Mouse (Mus musculus) thymus, adult 2 months (tissue): ENCODE measurements at regions not wholly inside any gene's neighbourhood (a gene's known extent, or its start where the extent isn't known, plus 50 kb on each side); places are given as distances from the start of the nearest gene placed in this dataset.

ENCODE experiments used
- CTCF ChIP-seq: fragments of 200-500 bp; IDR thresholded peaks from 2 replicates; pipeline ENCODE4 v1.5.1; 2012; ENCODE audit warnings: mild to moderate bottlenecking, control low read depth, low read length, moderate library complexity, borderline replicate concordance; ENCODE audit not compliant: control insufficient read depth, poor library complexity, insufficient read depth; ENCODE audit errors: extremely low read depth
- POLR2A ChIP-seq: fragments of 200-500 bp; IDR thresholded peaks from 2 replicates; pipeline ENCODE4 v1.6.1; 2012; ENCODE audit warnings: mild to moderate bottlenecking, low read length, control low read depth, moderate library complexity; ENCODE audit not compliant: control insufficient read depth, poor library complexity, insufficient read depth; ENCODE audit errors: extremely low read depth

DNA sequence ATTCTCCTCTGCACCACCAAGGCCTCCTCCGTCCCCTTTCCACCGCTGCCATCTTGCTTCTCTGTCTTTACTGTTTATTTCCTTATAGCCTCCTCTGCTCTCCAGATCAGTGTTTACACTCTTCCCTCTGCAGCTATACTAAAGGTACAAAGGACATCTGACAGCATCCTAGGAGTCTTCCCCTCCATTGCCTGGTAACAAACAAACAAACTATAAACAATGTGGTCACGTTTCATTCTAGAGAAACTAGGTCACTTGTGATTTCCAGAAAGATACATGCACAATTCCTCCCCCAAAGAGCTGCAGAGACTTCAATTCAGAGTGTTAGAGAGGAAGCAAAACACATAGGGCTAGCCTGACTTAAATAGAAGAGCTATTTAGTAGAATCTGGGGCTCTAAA is 83.8 kb downstream of the Fasl start:
- no peak for TF ChIP-seq CTCF
- no peak for TF ChIP-seq POLR2A
